Comparison of ENCODE assay signal across 18 mouse cellular contexts in genomic region chr14:121958041-121958750, GRCm38 (mm10). TPM values are rescaled to one million over a fixed set of nuclear protein-coding genes. Genes with fewer than 3 reads are reported as not detected.
"Had no signal": no experiment of that assay in that cellular context is flagged by ENCODE, and none has a peak within 500 bp of the region (broad histone marks: within the 10 kb centered on the region; RNA-seq: fewer than 3 reads in every experiment).

No protein-coding gene starts in this region.

- H3K4me3 ChIP-seq: layer of hippocampus, adult 2 months; limb, embryonic 13.5 days; midbrain, embryonic 13.5 days; neural tube, embryonic 12.5 days had no signal

- H3K9ac ChIP-seq: limb, embryonic 13.5 days; liver, embryonic 14.5 days; midbrain, embryonic 13.5 days; neural tube, embryonic 12.5 days had no signal

- ATAC-seq: midbrain, embryonic 13.5 days had no signal

- H3K4me1 ChIP-seq: midbrain, embryonic 13.5 days; neural tube, embryonic 12.5 days had no signal

- H3K27me3 ChIP-seq: limb, embryonic 13.5 days; midbrain, embryonic 13.5 days; neural tube, embryonic 12.5 days had no signal

- DNase-seq: kidney, adult 9 months; kidney, postnatal 4 days; left cerebral cortex, postnatal 4 days; lung, adult 18-20 months; retina, postnatal 1 day; right cerebral cortex, postnatal 4 days; thymus, postnatal 14 days had no signal

- H3K36me3 ChIP-seq: neural tube, embryonic 12.5 days had no signal

- H3K9me3 ChIP-seq: limb, embryonic 13.5 days; midbrain, embryonic 13.5 days; neural tube, embryonic 12.5 days had no signal

- H3K4me2 ChIP-seq: limb, embryonic 13.5 days; midbrain, embryonic 13.5 days; neural tube, embryonic 12.5 days had no signal

- H3K27ac ChIP-seq: kidney, postnatal 0 days; layer of hippocampus, adult 2 months; limb, embryonic 13.5 days; liver, embryonic 14.5 days; midbrain, embryonic 13.5 days; neural tube, embryonic 12.5 days; stomach, postnatal 0 days had no signal

RNA-seq across cellular contexts. Expression of gene Gpr18, which starts 42.6 kb away (rescaled TPM):
- total RNA-seq: layer of hippocampus, adult 2 months; layer of hippocampus, postnatal 14 days; left cerebral cortex, adult 18-20 months; left cerebral cortex, postnatal 10 days; left cerebral cortex, postnatal 4 days; midbrain, postnatal 0 days had no signal
